Mouse (Mus musculus): Measurements from ENCODE around the gene Nub1. TPM values are rescaled to one million over a fixed set of nuclear protein-coding genes. Genes with fewer than 3 reads are reported as not detected.

Nub1 gene
- polyA plus RNA-seq, 1 experiment from 2014 or later: 59.8 TPM

- DNase-seq (ENCODE audit: low spot score) (no peak), ATAC-seq (no peak)
- H3K27me3 ChIP-seq (replicated peaks; ENCODE audit: control insufficient read depth, insufficient read depth, low read length): no peaks in the 10 kb centered on the region
- H3K9ac ChIP-seq (ENCODE audit: low read length): no peak within 1 kb of the TSS
- H3K4me1 ChIP-seq (ENCODE audit: control insufficient read depth, insufficient read depth, low read length): no peaks in the 10 kb centered on the region
- H3K4me2 ChIP-seq (ENCODE audit: low read length): no peak within 1 kb of the TSS
- no peaks in the 10 kb centered on the region for H3K9me3 ChIP-seq (replicated peaks; ENCODE audit: control insufficient read depth, low read length)
- H3K4me3 ChIP-seq (ENCODE audit: low read depth, low read length): no peak within 1 kb of the TSS
- 28% methylated on average over 18 of the region's 18 CpGs for WGBS
- H3K36me3 ChIP-seq (ENCODE audit: control insufficient read depth, insufficient read depth, low read length): no peaks in the 10 kb centered on the region
- H3K27ac ChIP-seq (ENCODE audit: low read depth, low read length): no peak within 1 kb of the TSS
Measured at GRCm38 (mm10) chr5:24757816-24758215, 72.5 kb downstream of the Nub1 start, which contains the start of gene Crygn. TSS of gene Crygn (minus strand) at chr5:24758008.

Other genes starting within 250 kb of the Nub1 start
- 89.3 and 94.3 TPM in 2 replicates for gene Fastk, start 240.2 kb upstream of the Nub1 start, polyA plus RNA-seq (2014; fragmentation: Nextera tagmentation; extraction: Ambion mirVana)
- 45.5 and 47.5 TPM in 2 replicates for gene Tmub1, start 237.7 kb upstream of the Nub1 start, polyA plus RNA-seq (2014; fragmentation: Nextera tagmentation; extraction: Ambion mirVana)
- gene Agap3, start 233.4 kb upstream of the Nub1 start, polyA plus RNA-seq (2014; fragmentation: Nextera tagmentation; extraction: Ambion mirVana): 47.5 and 49.5 TPM in 2 replicates
- 0.49 and 0.51 TPM in 2 replicates for gene Gbx1, start 158.3 kb upstream of the Nub1 start, polyA plus RNA-seq (2014; fragmentation: Nextera tagmentation; extraction: Ambion mirVana)
- gene Asb10, start 144.6 kb upstream of the Nub1 start, polyA plus RNA-seq (2014; fragmentation: Nextera tagmentation; extraction: Ambion mirVana): 0.09 and 0.17 TPM in 2 replicates
- gene 4931409K22Rik, start 128.7 kb upstream of the Nub1 start, polyA plus RNA-seq (2014; fragmentation: Nextera tagmentation; extraction: Ambion mirVana): 0.06 and 0.09 TPM in 2 replicates
- 111 and 112 TPM in 2 replicates for gene Abcf2, start 108.1 kb upstream of the Nub1 start, polyA plus RNA-seq (2014; fragmentation: Nextera tagmentation; extraction: Ambion mirVana)
- gene Chpf2, start 98.8 kb upstream of the Nub1 start, polyA plus RNA-seq (2014; fragmentation: Nextera tagmentation; extraction: Ambion mirVana): 10.6 and 13.8 TPM in 2 replicates
- 170 and 177 TPM in 2 replicates for gene Smarcd3, start 61.1 kb upstream of the Nub1 start, polyA plus RNA-seq (2014; fragmentation: Nextera tagmentation; extraction: Ambion mirVana)
- gene Wdr86, start 45.2 kb downstream of the Nub1 start, polyA plus RNA-seq (2014; fragmentation: Nextera tagmentation; extraction: Ambion mirVana): 6.1 and 6.4 TPM in 2 replicates
- 1.8 TPM in 1 of 2 replicates, not detected in the other for gene Crygn, start 72.5 kb downstream of the Nub1 start, polyA plus RNA-seq (2014; fragmentation: Nextera tagmentation; extraction: Ambion mirVana)
- 229 and 235 TPM in 2 replicates for gene Rheb, start 157.1 kb downstream of the Nub1 start, polyA plus RNA-seq (2014; fragmentation: Nextera tagmentation; extraction: Ambion mirVana)